Mouse (Mus musculus) CD8-positive naive resting alpha-beta T cell, adult 2 months (primary cell): ENCODE results near the gene Scd1.
A peak's percentile ranks its signal among the peaks of the same experiment; 100 is the strongest.
"Not testable (repeated sequence)": the region's sequence is repeated elsewhere in the genome, so short reads cannot be mapped to it uniquely, and the experiment has no call there.

Source experiments
- DNase-seq, 2 experiments: peaks; one replicate each; pipeline ENCODE4 v3.0.0; 2022; ENCODE audit warnings: low read depth in 2 of 2, low spot score in 2 of 2

The Scd1 gene

GRCm38 (mm10) chr19:44369371-44369770 is 38.3 kb downstream of the Scd1 start:
- DNase-seq = no peak

- DNase-seq = not testable (repeated sequence)
Observed at GRCm38 (mm10) chr19:44367076-44367475, 40.6 kb downstream of the Scd1 start.

DNA sequence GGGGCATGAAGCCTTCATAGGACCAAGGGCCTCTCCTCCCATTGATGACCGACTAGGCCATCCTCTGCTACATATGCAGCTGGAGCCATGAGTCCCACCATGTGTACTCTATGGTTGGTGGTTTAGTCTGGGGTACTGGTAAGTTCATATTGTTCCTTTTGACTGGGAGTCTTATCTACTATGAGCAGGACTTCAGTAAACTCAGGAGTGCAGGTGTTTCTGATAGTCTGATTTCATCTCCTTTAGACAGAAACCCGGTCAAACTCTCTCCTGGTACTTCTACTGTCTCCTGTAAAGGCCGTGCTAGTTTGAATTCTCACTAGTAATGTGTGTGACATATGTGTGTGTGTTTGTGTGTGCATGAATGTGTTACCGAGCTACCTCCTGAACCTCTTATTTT is 41.9 kb downstream of the Scd1 start:
- DNase-seq = no peak

DNA sequence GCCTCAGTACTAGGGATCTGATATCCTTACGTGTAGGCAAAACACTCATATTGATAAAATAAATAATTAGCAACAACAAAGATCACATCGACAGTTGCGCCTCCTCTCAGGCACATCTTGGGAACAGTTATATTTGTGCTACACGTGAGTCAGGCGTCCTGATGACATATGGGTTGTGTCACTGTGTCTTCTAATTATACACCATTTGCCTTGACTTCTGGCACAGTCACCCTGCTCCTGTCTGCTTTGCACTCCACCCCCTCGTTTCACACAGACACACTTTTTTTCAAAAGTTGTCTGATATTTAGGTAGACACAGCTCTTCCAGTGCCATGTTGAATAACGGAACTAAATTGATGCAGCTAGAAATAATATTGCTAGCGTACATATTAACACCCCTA is 43.6 kb downstream of the Scd1 start:
- DNase-seq = no peak

DNA sequence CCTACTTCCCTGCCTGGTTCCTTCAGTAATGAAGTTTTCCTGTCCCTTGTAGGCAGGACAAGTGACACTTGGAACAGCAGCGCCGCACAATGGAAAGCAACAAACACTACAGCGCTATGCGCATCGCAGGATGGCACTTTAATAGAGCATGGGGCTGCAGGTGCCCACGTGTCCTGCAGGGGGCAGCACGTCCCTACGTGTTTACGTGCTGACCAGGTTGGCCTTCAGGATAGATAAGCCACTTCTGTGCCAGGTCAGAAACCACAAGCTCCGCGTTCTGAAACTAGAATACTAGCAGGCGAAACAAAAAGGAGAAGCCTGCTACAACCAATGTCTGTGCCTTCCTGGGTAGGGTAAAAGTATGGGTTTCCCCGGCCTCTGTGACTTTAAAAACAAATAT is 44.1 kb downstream of the Scd1 start:
- DNase-seq = peak; percentile 21 to 51

- no peak for DNase-seq
Observed at GRCm38 (mm10) chr19:44358700-44359099, 49.0 kb downstream of the Scd1 start.

GRCm38 (mm10) chr19:44351756-44352155 is 55.9 kb downstream of the Scd1 start:
- DNase-seq = no peak

- DNase-seq = no peak
Observed at GRCm38 (mm10) chr19:44349689-44350088, 58.0 kb downstream of the Scd1 start.
